In genomic region chr5:21702009-21702364, GRCm38 (mm10) we compare ENCODE assay signal across 8 mouse cellular contexts. TPM values are rescaled to one million over a fixed set of nuclear protein-coding genes. Genes with fewer than 3 reads are reported as not detected.
DNase-seq lines count a peak whose midpoint lies in the region; ATAC-seq and TF ChIP-seq lines count a peak whose summit lies in the region.

No protein-coding gene starts in this region.

- H3K9me3 ChIP-seq in kidney, embryonic 15.5 days (replicated peaks) = 0 out of 2 replicates have a peak, but pooled peaks cover 2% of the 10 kb centered on the region
- H3K9me3 ChIP-seq in hindbrain, embryonic 15.5 days = no peaks in the 10 kb centered on the region
- no peaks in the 10 kb centered on the region for H3K9me3 ChIP-seq in midbrain, embryonic 15.5 days

- peak overlapping the region; percentile 55 for H3K4me3 ChIP-seq in kidney, embryonic 15.5 days (replicated peaks)
- H3K4me3 ChIP-seq in bone marrow macrophage, adult 2 months (ENCODE audit: insufficient read depth, low read length) = peak overlapping the region; percentile 98
- peak overlapping the region; percentile 65 for H3K4me3 ChIP-seq in hindbrain, embryonic 15.5 days
- peak overlapping the region; percentile 90 for H3K4me3 ChIP-seq in midbrain, embryonic 15.5 days

- TF ChIP-seq CTCF in bone marrow macrophage, adult 2 months (IDR thresholded peaks at IDR 0.05; ENCODE audit: low read depth, low read length) = no peak

- peak overlapping the region; percentile 77 for H3K4me2 ChIP-seq in kidney, embryonic 15.5 days
- peak overlapping the region; percentile 61 for H3K4me2 ChIP-seq in hindbrain, embryonic 15.5 days
- peak overlapping the region; percentile 54 for H3K4me2 ChIP-seq in midbrain, embryonic 15.5 days

- 56% methylated on average over 2 of the region's 2 CpGs for WGBS in kidney, embryonic 15.5 days
- 52% methylated on average over 2 of the region's 2 CpGs for WGBS in hindbrain, embryonic 15.5 days
- 47% methylated on average over 2 of the region's 2 CpGs for WGBS in midbrain, embryonic 15.5 days

- no peak for TF ChIP-seq POLR2A in bone marrow macrophage, adult 2 months (IDR thresholded peaks at IDR 0.05; ENCODE audit: borderline replicate concordance, low read depth, low read length)

- DNase-seq in kidney, postnatal 4 days = no peak
- no peak for DNase-seq in gastrocnemius, adult 18-20 months (ENCODE audit: low spot score)
- no peak for DNase-seq in frontal cortex, postnatal 10 days (ENCODE audit: low spot score in 2 of 2)
- DNase-seq in yolk sac, embryonic 10.5 days (ENCODE audit: low spot score) = no peak

- ATAC-seq in kidney, embryonic 15.5 days (replicated peaks; ENCODE audit: low FRiP score) = no peak
- no peak for ATAC-seq in hindbrain, embryonic 15.5 days (ENCODE audit: low FRiP score, low read depth)
- no peak for ATAC-seq in midbrain, embryonic 15.5 days (replicated peaks)

- no peaks in the 10 kb centered on the region for H3K27me3 ChIP-seq in kidney, embryonic 15.5 days
- H3K27me3 ChIP-seq in hindbrain, embryonic 15.5 days = no peaks in the 10 kb centered on the region
- H3K27me3 ChIP-seq in midbrain, embryonic 15.5 days (replicated peaks) = no peaks in the 10 kb centered on the region

- H3K27ac ChIP-seq in kidney, embryonic 15.5 days = peak overlapping the region; percentile 92
- H3K27ac ChIP-seq in bone marrow macrophage, adult 2 months (ENCODE audit: insufficient read depth, low read depth, low read length) = peak overlapping the region; percentile 100
- peak overlapping the region; percentile 99 for H3K27ac ChIP-seq in hindbrain, embryonic 15.5 days (replicated peaks)
- peak overlapping the region; percentile 99 for H3K27ac ChIP-seq in midbrain, embryonic 15.5 days

- no peaks in the 10 kb centered on the region for H3K36me3 ChIP-seq in kidney, embryonic 15.5 days
- no peaks in the 10 kb centered on the region for H3K36me3 ChIP-seq in hindbrain, embryonic 15.5 days
- no peaks in the 10 kb centered on the region for H3K36me3 ChIP-seq in midbrain, embryonic 15.5 days (replicated peaks)

- peaks cover 6% of the 10 kb centered on the region for H3K4me1 ChIP-seq in kidney, embryonic 15.5 days
- peaks cover 10% of the 10 kb centered on the region for H3K4me1 ChIP-seq in bone marrow macrophage, adult 2 months (ENCODE audit: control insufficient read depth, insufficient read depth, low read length)
- peaks cover 9% of the 10 kb centered on the region for H3K4me1 ChIP-seq in hindbrain, embryonic 15.5 days (replicated peaks)
- H3K4me1 ChIP-seq in midbrain, embryonic 15.5 days = peaks cover 3% of the 10 kb centered on the region

- peak overlapping the region; percentile 60; the same call in 1 of the 2 replicates for H3K9ac ChIP-seq in kidney, embryonic 15.5 days
- peak overlapping the region; percentile 89 for H3K9ac ChIP-seq in hindbrain, embryonic 15.5 days
- peak overlapping the region; percentile 94 for H3K9ac ChIP-seq in midbrain, embryonic 15.5 days

RNA-seq across cellular contexts. Expression of gene Napepld, which starts 0.8 kb away (rescaled TPM):
- polyA plus RNA-seq in kidney, embryonic 15.5 days (2015; fragmentation: Nextera tagmentation; extraction: Ambion mirVana) = 6.0 and 7.6 TPM in 2 replicates
- polyA plus RNA-seq in bone marrow macrophage, adult 2 months (2012; ENCODE audit: insufficient read depth, insufficient read length, missing spikeins) = 1.8 and 2.1 TPM in 2 replicates
- polyA plus RNA-seq in hindbrain, embryonic 15.5 days (2015; fragmentation: Nextera tagmentation; extraction: Ambion mirVana) = 2.5 and 2.8 TPM in 2 replicates
- 2.5 and 2.8 TPM in 2 replicates for polyA plus RNA-seq in midbrain, embryonic 15.5 days (2015; fragmentation: Nextera tagmentation; extraction: Ambion mirVana)
- total RNA-seq in gastrocnemius, adult 18-20 months (2021) = 10 to 100 TPM in 1 of 2 experiments, 1 to 10 TPM in 1; 8.8 to 11.5 TPM

RNA-seq across cellular contexts. Expression of gene Pmpcb, which starts 35.0 kb away (rescaled TPM):
- 90.5 and 97.7 TPM in 2 replicates for polyA plus RNA-seq in kidney, embryonic 15.5 days (2015; fragmentation: Nextera tagmentation; extraction: Ambion mirVana)
- 63.2 and 66.2 TPM in 2 replicates for polyA plus RNA-seq in bone marrow macrophage, adult 2 months (2012; ENCODE audit: insufficient read depth, insufficient read length, missing spikeins)
- 68.7 and 71.6 TPM in 2 replicates for polyA plus RNA-seq in hindbrain, embryonic 15.5 days (2015; fragmentation: Nextera tagmentation; extraction: Ambion mirVana)
- polyA plus RNA-seq in midbrain, embryonic 15.5 days (2015; fragmentation: Nextera tagmentation; extraction: Ambion mirVana) = 71.7 and 76.9 TPM in 2 replicates
- 100 to 1,000 TPM; 101 to 113 TPM for total RNA-seq in gastrocnemius, adult 18-20 months (2021)

RNA-seq across cellular contexts. Expression of gene Armc10, which starts 56.4 kb away (rescaled TPM):
- 50.8 and 52.5 TPM in 2 replicates for polyA plus RNA-seq in kidney, embryonic 15.5 days (2015; fragmentation: Nextera tagmentation; extraction: Ambion mirVana)
- polyA plus RNA-seq in bone marrow macrophage, adult 2 months (2012; ENCODE audit: insufficient read depth, insufficient read length, missing spikeins) = 31.0 and 33.2 TPM in 2 replicates
- 49.0 and 49.1 TPM in 2 replicates for polyA plus RNA-seq in hindbrain, embryonic 15.5 days (2015; fragmentation: Nextera tagmentation; extraction: Ambion mirVana)
- polyA plus RNA-seq in midbrain, embryonic 15.5 days (2015; fragmentation: Nextera tagmentation; extraction: Ambion mirVana) = 58.3 and 60.2 TPM in 2 replicates
- total RNA-seq in gastrocnemius, adult 18-20 months (2021) = 1 to 10 TPM; 4.4 to 4.7 TPM

RNA-seq across cellular contexts. Expression of gene Fbxl13, which starts 56.6 kb away (rescaled TPM):
- 0.22 and 0.42 TPM in 2 replicates for polyA plus RNA-seq in kidney, embryonic 15.5 days (2015; fragmentation: Nextera tagmentation; extraction: Ambion mirVana)
- polyA plus RNA-seq in bone marrow macrophage, adult 2 months (2012; ENCODE audit: insufficient read depth, insufficient read length, missing spikeins) = not detected in 2 replicates
- 0.22 and 0.40 TPM in 2 replicates for polyA plus RNA-seq in hindbrain, embryonic 15.5 days (2015; fragmentation: Nextera tagmentation; extraction: Ambion mirVana)
- 0.27 and 0.39 TPM in 2 replicates for polyA plus RNA-seq in midbrain, embryonic 15.5 days (2015; fragmentation: Nextera tagmentation; extraction: Ambion mirVana)
- total RNA-seq in gastrocnemius, adult 18-20 months (2021) = not detected
